Mouse (Mus musculus) liver, embryonic 12.5 days (tissue): ENCODE results near the gene Ncbp1. TPM values are rescaled to one million over a fixed set of nuclear protein-coding genes. Genes with fewer than 3 reads are reported as not detected.

Experiments
- ATAC-seq: fragments of 200-750 bp; cut with Nextera tagmentation; 2 replicates; pipeline ENCODE4 v1.8.0; 2017; ENCODE audit warnings: moderate number of reproducible peaks, mild to moderate bottlenecking, moderate library complexity
- H3K27ac ChIP-seq: fragments of 300-500 bp; sonication (generic); 2 replicates; pipeline ENCODE4 v1.5.1; 2016; ENCODE audit warnings: mild to moderate bottlenecking
- H3K27me3 ChIP-seq: fragments of 300-500 bp; sonication (generic); replicated peaks from 2 replicates; pipeline ENCODE4 v1.6.1; 2016; ENCODE audit warnings: mild to moderate bottlenecking, moderate library complexity
- H3K36me3 ChIP-seq: fragments of 300-500 bp; sonication (generic); 2 replicates; pipeline ENCODE4 v1.6.1; 2016; ENCODE audit warnings: mild to moderate bottlenecking, moderate library complexity
- H3K4me1 ChIP-seq: fragments of 300-500 bp; sonication (generic); 2 replicates; pipeline ENCODE4 v1.6.1; 2016
- H3K4me2 ChIP-seq: fragments of 300-500 bp; sonication (generic); 2 replicates; pipeline ENCODE4 v1.6.1; 2016; ENCODE audit warnings: mild to moderate bottlenecking, moderate library complexity
- H3K4me3 ChIP-seq: fragments of 300-500 bp; sonication (generic); 2 replicates; pipeline ENCODE4 v1.5.1; 2016; ENCODE audit warnings: mild to moderate bottlenecking, moderate library complexity
- H3K9ac ChIP-seq: fragments of 300-500 bp; sonication (generic); 2 replicates; pipeline ENCODE4 v1.6.1; 2016; ENCODE audit warnings: mild to moderate bottlenecking, moderate library complexity
- H3K9me3 ChIP-seq: fragments of 300-500 bp; sonication (generic); replicated peaks from 2 replicates; pipeline ENCODE4 v1.6.1; 2016; ENCODE audit warnings: mild to moderate bottlenecking, moderate library complexity
- WGBS: fragments of 180-500 bp; shearing (Covaris S2); methylation state at CpG from one replicate; pipeline ENCODE4 v1.1.7; 2016; ENCODE audit not compliant: insufficient replicate concordance; 5-methylcytosine and 5-hydroxymethylcytosine counted together
- polyA plus RNA-seq: library from polyadenylated mRNA; unstranded; fragments of >200 nt; fragmentation: Nextera tagmentation; extraction: Ambion mirVana; gene quantifications from 2 replicates; pipeline ENCODE4 v1.2.1, GENCODE M21; 2016

The Ncbp1 gene
- polyA plus RNA-seq, 1 experiment from 2014 or later, result 68.0 TPM

- WGBS, result 89% methylated on average over 8 of the region's 8 CpGs
- Histone ChIP-seq H3K9ac (no peak overlapping the region), H3K4me2 (no peak overlapping the region), H3K27me3 (no peaks in the 10 kb centered on the region), H3K4me3 (no peak overlapping the region), H3K4me1 (no peaks in the 10 kb centered on the region), H3K27ac (no peak overlapping the region), H3K36me3 (peaks cover 99% of the 10 kb centered on the region), H3K9me3 (no peaks in the 10 kb centered on the region)
- no peak for ATAC-seq
These were observed 28.3 kb upstream of the Ncbp1 start for GRCm38 (mm10) chr4:46110084-46110483.

GRCm38 (mm10) chr4:46111361-46111760 lies 27.1 kb upstream of the Ncbp1 start:
- Histone ChIP-seq H3K27me3 (no peaks in the 10 kb centered on the region), H3K9ac (no peak overlapping the region), H3K36me3 (peaks cover 99% of the 10 kb centered on the region), H3K4me2 (no peak overlapping the region), H3K4me3 (no peak overlapping the region), H3K27ac (no peak overlapping the region), H3K4me1 (no peaks in the 10 kb centered on the region), H3K9me3 (no peaks in the 10 kb centered on the region)
- no peak for ATAC-seq
- 55% methylated on average over 3 of the region's 3 CpGs for WGBS

- no peak for ATAC-seq
- no peaks in the 10 kb centered on the region for H3K9me3 ChIP-seq
- H3K27ac ChIP-seq, result no peak overlapping the region
- H3K4me3 ChIP-seq, result no peak overlapping the region
- no peak overlapping the region for H3K9ac ChIP-seq
- no peaks in the 10 kb centered on the region for H3K4me1 ChIP-seq
- H3K36me3 ChIP-seq, result peaks cover 99% of the 10 kb centered on the region
- H3K27me3 ChIP-seq, result no peaks in the 10 kb centered on the region
- no peak overlapping the region for H3K4me2 ChIP-seq
- WGBS, result 80% methylated on average over 1 of the region's 1 CpGs
These were observed 23.1 kb upstream of the Ncbp1 start for GRCm38 (mm10) chr4:46115308-46115707.

- H3K4me1 ChIP-seq, result no peaks in the 10 kb centered on the region
- H3K4me3 ChIP-seq, result no peak overlapping the region
- H3K9ac ChIP-seq, result no peak overlapping the region
- H3K4me2 ChIP-seq, result no peak overlapping the region
- 87% methylated on average over 10 of the region's 10 CpGs for WGBS
- peaks cover 99% of the 10 kb centered on the region for H3K36me3 ChIP-seq
- H3K27ac ChIP-seq, result no peak overlapping the region
- no peaks in the 10 kb centered on the region for H3K27me3 ChIP-seq
- H3K9me3 ChIP-seq, result no peaks in the 10 kb centered on the region
- no peak for ATAC-seq
These were observed 21.8 kb upstream of the Ncbp1 start for GRCm38 (mm10) chr4:46116544-46117175.

GRCm38 (mm10) chr4:46117536-46117935 lies 20.9 kb upstream of the Ncbp1 start:
- Histone ChIP-seq H3K9me3 (no peaks in the 10 kb centered on the region), H3K36me3 (peaks cover 98% of the 10 kb centered on the region), H3K27me3 (no peaks in the 10 kb centered on the region), H3K27ac (no peak overlapping the region), H3K4me1 (no peaks in the 10 kb centered on the region), H3K4me2 (no peak overlapping the region), H3K4me3 (no peak overlapping the region), H3K9ac (no peak overlapping the region)
- WGBS, result 88% methylated on average over 4 of the region's 4 CpGs
- no peak for ATAC-seq

GRCm38 (mm10) chr4:46119514-46120094 lies 18.8 kb upstream of the Ncbp1 start:
- Histone ChIP-seq H3K9me3 (no peaks in the 10 kb centered on the region), H3K4me2 (no peak overlapping the region), H3K36me3 (peaks cover 98% of the 10 kb centered on the region), H3K27ac (no peak overlapping the region), H3K4me3 (no peak overlapping the region), H3K9ac (no peak overlapping the region), H3K27me3 (no peaks in the 10 kb centered on the region), H3K4me1 (no peaks in the 10 kb centered on the region)
- 93% methylated on average over 14 of the region's 14 CpGs for WGBS
- ATAC-seq, result no peak

GRCm38 (mm10) chr4:46120767-46121166 lies 17.6 kb upstream of the Ncbp1 start:
- no peaks in the 10 kb centered on the region for H3K9me3 ChIP-seq
- no peaks in the 10 kb centered on the region for H3K4me1 ChIP-seq
- ATAC-seq, result no peak
- H3K4me3 ChIP-seq, result no peak overlapping the region
- no peaks in the 10 kb centered on the region for H3K27me3 ChIP-seq
- H3K9ac ChIP-seq, result no peak overlapping the region
- H3K4me2 ChIP-seq, result no peak overlapping the region
- 73% methylated on average over 3 of the region's 3 CpGs for WGBS
- H3K27ac ChIP-seq, result no peak overlapping the region
- peaks cover 98% of the 10 kb centered on the region for H3K36me3 ChIP-seq

- WGBS, result 88% methylated on average over 6 of the region's 6 CpGs
- no peak for ATAC-seq
- H3K4me3 ChIP-seq, result no peak overlapping the region
- H3K4me1 ChIP-seq, result no peaks in the 10 kb centered on the region
- no peak overlapping the region for H3K4me2 ChIP-seq
- H3K36me3 ChIP-seq, result peaks cover 89% of the 10 kb centered on the region
- H3K27me3 ChIP-seq, result no peaks in the 10 kb centered on the region
- no peak overlapping the region for H3K9ac ChIP-seq
- H3K9me3 ChIP-seq, result no peaks in the 10 kb centered on the region
- no peak overlapping the region for H3K27ac ChIP-seq
These were observed 15.1 kb upstream of the Ncbp1 start for GRCm38 (mm10) chr4:46123358-46123757.

GRCm38 (mm10) chr4:46126541-46126940 lies 11.9 kb upstream of the Ncbp1 start:
- peaks cover 86% of the 10 kb centered on the region for H3K36me3 ChIP-seq

GRCm38 (mm10) chr4:46129311-46130004 lies 9.0 kb upstream of the Ncbp1 start:
- peaks cover 87% of the 10 kb centered on the region for H3K36me3 ChIP-seq

More at GRCm38 (mm10) chr4:46126541-46126940, 11.9 kb upstream of the Ncbp1 start:
- 46% methylated on average over 2 of the region's 2 CpGs for WGBS
- no peak for ATAC-seq
- Histone ChIP-seq H3K9me3 (no peaks in the 10 kb centered on the region), H3K4me3 (no peak overlapping the region), H3K4me2 (no peak overlapping the region), H3K27me3 (no peaks in the 10 kb centered on the region), H3K4me1 (no peaks in the 10 kb centered on the region), H3K27ac (no peak overlapping the region), H3K9ac (no peak overlapping the region)

GRCm38 (mm10) chr4:46130221-46130620 lies 8.2 kb upstream of the Ncbp1 start:
- Histone ChIP-seq H3K4me1 (no peaks in the 10 kb centered on the region), H3K9me3 (no peaks in the 10 kb centered on the region), H3K36me3 (peaks cover 86% of the 10 kb centered on the region), H3K4me2 (no peak overlapping the region), H3K4me3 (no peak overlapping the region), H3K9ac (no peak overlapping the region), H3K27me3 (no peaks in the 10 kb centered on the region), H3K27ac (no peak overlapping the region)
- 54% methylated on average over 3 of the region's 3 CpGs for WGBS
- no peak for ATAC-seq

More at GRCm38 (mm10) chr4:46129311-46130004, 9.0 kb upstream of the Ncbp1 start:
- H3K27me3 ChIP-seq, result no peaks in the 10 kb centered on the region
- ATAC-seq, result no peak
- no peaks in the 10 kb centered on the region for H3K9me3 ChIP-seq
- H3K4me1 ChIP-seq, result no peaks in the 10 kb centered on the region
- no peak overlapping the region for H3K4me2 ChIP-seq
- no peak overlapping the region for H3K9ac ChIP-seq
- WGBS, result 83% methylated on average over 8 of the region's 8 CpGs
- no peak overlapping the region for H3K27ac ChIP-seq
- no peak overlapping the region for H3K4me3 ChIP-seq

GRCm38 (mm10) chr4:46131791-46132190 lies 6.6 kb upstream of the Ncbp1 start:
- 78% methylated on average over 6 of the region's 6 CpGs for WGBS
- H3K4me1 ChIP-seq, result peaks cover under 1% of the 10 kb centered on the region
- H3K4me2 ChIP-seq, result no peak overlapping the region
- H3K27me3 ChIP-seq, result no peaks in the 10 kb centered on the region
- no peak overlapping the region for H3K9ac ChIP-seq
- peaks cover 77% of the 10 kb centered on the region for H3K36me3 ChIP-seq
- no peak for ATAC-seq
- no peak overlapping the region for H3K4me3 ChIP-seq
- no peaks in the 10 kb centered on the region for H3K9me3 ChIP-seq
- no peak overlapping the region for H3K27ac ChIP-seq
